Mouse (Mus musculus): ENCODE measurements around the gene Mmp11.
"Not testable (repeated sequence)": the region's sequence is repeated elsewhere in the genome, so short reads cannot be mapped to it uniquely, and the experiment has no call there.

Mmp11 gene

GRCm38 (mm10) chr10:75896208-75896607, 40.1 kb downstream of the Mmp11 start:
- DNase-seq (ENCODE audit: low read depth): no peak

GRCm38 (mm10) chr10:75895730-75896129, 40.6 kb downstream of the Mmp11 start:
- DNase-seq (ENCODE audit: low read depth): no peak

- no peak for DNase-seq (ENCODE audit: low read depth)
Observed at GRCm38 (mm10) chr10:75894601-75895000, 41.7 kb downstream of the Mmp11 start.

GRCm38 (mm10) chr10:75893089-75893750, 43.1 kb downstream of the Mmp11 start, which contains the start of gene Derl3:
Gene Derl3 (plus strand): TSS chr10:75893413.
- DNase-seq (ENCODE audit: low read depth): no peak

- no peak for DNase-seq (ENCODE audit: low read depth)
Observed at GRCm38 (mm10) chr10:75889406-75890153, 46.7 kb downstream of the Mmp11 start.

- not testable (repeated sequence) for DNase-seq (ENCODE audit: low read depth)
Observed at GRCm38 (mm10) chr10:75887504-75887903, 48.8 kb downstream of the Mmp11 start.

- no peak for DNase-seq (ENCODE audit: low read depth)
Observed at GRCm38 (mm10) chr10:75884742-75885141, 51.6 kb downstream of the Mmp11 start.

- DNase-seq (ENCODE audit: low read depth): peak; percentile 86
Observed at GRCm38 (mm10) chr10:75883232-75883552, 53.1 kb downstream of the Mmp11 start.

- no peak for DNase-seq (ENCODE audit: low read depth)
Observed at GRCm38 (mm10) chr10:75882433-75883231, 53.7 kb downstream of the Mmp11 start.

- peak; percentile 40 for DNase-seq (ENCODE audit: low read depth)
Observed at GRCm38 (mm10) chr10:75881578-75882432, 54.5 kb downstream of the Mmp11 start.

GRCm38 (mm10) chr10:75880771-75881577, 55.3 kb downstream of the Mmp11 start:
- peak; percentile 97 for DNase-seq (ENCODE audit: low read depth)

GRCm38 (mm10) chr10:75880351-75880750, 55.9 kb downstream of the Mmp11 start:
- no peak for DNase-seq (ENCODE audit: low read depth)

- no peak for DNase-seq (ENCODE audit: low read depth)
Observed at GRCm38 (mm10) chr10:75878836-75879235, 57.5 kb downstream of the Mmp11 start.

GRCm38 (mm10) chr10:75873543-75874170, 62.6 kb downstream of the Mmp11 start:
- no peak for DNase-seq (ENCODE audit: low read depth)
